Mouse (Mus musculus) megakaryocyte, embryonic 14.5 days (primary cell): ENCODE results near the gene Rpl37.

Experiments
- FLI1 ChIP-seq: IDR thresholded peaks from 2 replicates; pipeline ENCODE4 v1.6.1; 2012; ENCODE audit warnings: low read length, inconsistent platforms, mixed read lengths
- GATA1 ChIP-seq: IDR thresholded peaks from 3 replicates; pipeline ENCODE4 v1.6.1; 2012; ENCODE audit warnings: mixed read lengths, low read length, inconsistent platforms, borderline replicate concordance

- TF ChIP-seq GATA1, result no peak
- TF ChIP-seq FLI1, result no peak
Observed at GRCm38 (mm10) chr15:5142047-5142446, 25.6 kb downstream of the Rpl37 start.
